Mouse (Mus musculus): Measurements from ENCODE around the gene Sptlc2. TPM values are rescaled to one million over a fixed set of nuclear protein-coding genes. Genes with fewer than 3 reads are reported as not detected.

The Sptlc2 gene
- polyA plus RNA-seq, 1 experiment: 106 TPM

DNA sequence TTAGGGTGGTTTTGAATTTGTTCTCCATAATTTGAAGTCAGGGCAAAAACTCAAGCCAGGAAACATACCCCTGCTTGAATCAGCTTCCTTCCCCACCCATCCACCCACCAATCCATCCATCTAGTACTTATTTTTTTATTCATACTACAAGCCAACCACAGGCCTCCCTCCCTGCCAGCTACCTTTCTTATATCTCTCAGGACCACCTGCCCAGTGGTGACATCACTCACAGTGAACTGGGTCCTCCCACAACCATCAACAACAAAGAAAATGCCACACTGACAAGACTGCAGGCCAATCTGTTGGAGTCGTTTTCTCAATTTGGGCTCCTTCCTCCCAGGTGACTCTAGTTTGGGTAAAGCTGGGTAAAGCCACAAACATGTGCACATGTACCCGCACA, 8.7 kb downstream of the Sptlc2 start:
- Histone ChIP-seq H3K4me3 (ENCODE audit: low read depth, low read length) (no peak overlapping the region), H3K27ac (ENCODE audit: insufficient read depth, low read length) (no peak overlapping the region), H3K36me3 (ENCODE audit: control insufficient read depth, insufficient read depth, low read length, poor library complexity, severe bottlenecking) (no peaks in the 10 kb centered on the region; the same call in 1 of the 2 replicates), H3K27me3 (ENCODE audit: control insufficient read depth, insufficient read depth, low read length, poor library complexity, severe bottlenecking) (no peaks in the 10 kb centered on the region), H3K9ac (ENCODE audit: low read depth, poor library complexity, severe bottlenecking) (no peak overlapping the region), H3K9me3 (replicated peaks; ENCODE audit: control insufficient read depth, insufficient read depth, low read length, poor library complexity, severe bottlenecking) (no peaks in the 10 kb centered on the region), H3K4me1 (ENCODE audit: control insufficient read depth, insufficient read depth, low read length) (no peaks in the 10 kb centered on the region)
- TF ChIP-seq CTCF (IDR thresholded peaks at IDR 0.05; ENCODE audit: low read depth, low read length): no peak
- TF ChIP-seq EP300 (IDR thresholded peaks at IDR 0.05; ENCODE audit: insufficient read depth, low read depth, low read length): no peak
- TF ChIP-seq POLR2A (IDR thresholded peaks at IDR 0.05; ENCODE audit: insufficient read depth, low read length): no peak

DNA sequence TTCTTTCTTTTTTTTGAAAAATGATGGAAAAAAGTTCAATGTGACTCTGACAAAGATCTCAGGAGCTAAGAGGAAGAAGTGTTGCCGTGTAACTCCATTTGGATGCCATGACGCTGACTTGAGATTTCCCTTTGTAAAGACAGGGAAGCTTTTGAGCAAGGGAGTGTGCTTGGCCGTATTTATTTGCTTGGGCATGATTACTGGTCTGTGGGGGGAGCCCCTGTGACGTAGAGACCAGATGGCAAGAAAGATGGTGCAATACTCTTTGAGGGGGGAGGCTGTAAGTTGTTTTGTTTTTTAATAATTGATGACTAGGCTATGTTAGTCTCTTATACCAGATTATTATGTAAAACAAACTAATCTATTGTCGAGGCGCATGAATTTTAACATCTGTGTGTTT, 14.0 kb downstream of the Sptlc2 start:
- no peaks in the 10 kb centered on the region; the same call in 1 of the 2 replicates for H3K36me3 ChIP-seq (ENCODE audit: control insufficient read depth, insufficient read depth, low read length, poor library complexity, severe bottlenecking)
- H3K27me3 ChIP-seq (ENCODE audit: control insufficient read depth, insufficient read depth, low read length, poor library complexity, severe bottlenecking): no peaks in the 10 kb centered on the region
- no peak overlapping the region for H3K27ac ChIP-seq (ENCODE audit: insufficient read depth, low read length)
- no peak for TF ChIP-seq CTCF (IDR thresholded peaks at IDR 0.05; ENCODE audit: low read depth, low read length)
- TF ChIP-seq EP300 (IDR thresholded peaks at IDR 0.05; ENCODE audit: insufficient read depth, low read depth, low read length): no peak
- no peak for TF ChIP-seq POLR2A (IDR thresholded peaks at IDR 0.05; ENCODE audit: insufficient read depth, low read length)
- no peak overlapping the region for H3K9ac ChIP-seq (ENCODE audit: low read depth, poor library complexity, severe bottlenecking)
- no peaks in the 10 kb centered on the region for H3K4me1 ChIP-seq (ENCODE audit: control insufficient read depth, insufficient read depth, low read length)
- no peaks in the 10 kb centered on the region for H3K9me3 ChIP-seq (replicated peaks; ENCODE audit: control insufficient read depth, insufficient read depth, low read length, poor library complexity, severe bottlenecking)
- H3K4me3 ChIP-seq (ENCODE audit: low read depth, low read length): no peak overlapping the region

DNA sequence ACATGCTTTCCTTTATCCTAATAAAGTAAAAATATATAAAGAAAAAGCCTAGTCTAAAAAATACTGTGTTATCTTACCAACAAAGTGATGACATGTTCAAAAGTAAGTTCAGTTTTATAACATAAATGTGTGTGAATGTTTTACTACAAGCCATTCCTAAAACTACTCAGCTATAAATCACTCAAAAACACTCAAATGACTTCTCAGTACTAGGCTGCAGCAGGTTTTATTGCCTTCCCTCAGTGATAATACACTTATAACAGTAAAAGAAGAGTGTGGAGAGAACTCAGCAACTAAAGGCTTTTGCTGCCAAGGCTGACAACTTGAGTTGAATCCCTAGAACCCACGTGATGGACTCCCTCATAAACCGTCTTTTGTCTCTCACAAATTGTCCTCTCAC, 18.8 kb downstream of the Sptlc2 start:
- TF ChIP-seq EP300 (IDR thresholded peaks at IDR 0.05; ENCODE audit: insufficient read depth, low read depth, low read length) (no peak), POLR2A (IDR thresholded peaks at IDR 0.05; ENCODE audit: insufficient read depth, low read length) (no peak), CTCF (IDR thresholded peaks at IDR 0.05; ENCODE audit: low read depth, low read length) (no peak)
- H3K4me1 ChIP-seq (ENCODE audit: control insufficient read depth, insufficient read depth, low read length): no peaks in the 10 kb centered on the region
- peaks cover 25% of the 10 kb centered on the region for H3K36me3 ChIP-seq (ENCODE audit: control insufficient read depth, insufficient read depth, low read length, poor library complexity, severe bottlenecking)
- no peak overlapping the region for H3K4me3 ChIP-seq (ENCODE audit: low read depth, low read length)
- H3K9me3 ChIP-seq (replicated peaks; ENCODE audit: control insufficient read depth, insufficient read depth, low read length, poor library complexity, severe bottlenecking): no peaks in the 10 kb centered on the region
- no peaks in the 10 kb centered on the region for H3K27me3 ChIP-seq (ENCODE audit: control insufficient read depth, insufficient read depth, low read length, poor library complexity, severe bottlenecking)
- H3K9ac ChIP-seq (ENCODE audit: low read depth, poor library complexity, severe bottlenecking): no peak overlapping the region
- H3K27ac ChIP-seq (ENCODE audit: insufficient read depth, low read length): no peak overlapping the region

DNA sequence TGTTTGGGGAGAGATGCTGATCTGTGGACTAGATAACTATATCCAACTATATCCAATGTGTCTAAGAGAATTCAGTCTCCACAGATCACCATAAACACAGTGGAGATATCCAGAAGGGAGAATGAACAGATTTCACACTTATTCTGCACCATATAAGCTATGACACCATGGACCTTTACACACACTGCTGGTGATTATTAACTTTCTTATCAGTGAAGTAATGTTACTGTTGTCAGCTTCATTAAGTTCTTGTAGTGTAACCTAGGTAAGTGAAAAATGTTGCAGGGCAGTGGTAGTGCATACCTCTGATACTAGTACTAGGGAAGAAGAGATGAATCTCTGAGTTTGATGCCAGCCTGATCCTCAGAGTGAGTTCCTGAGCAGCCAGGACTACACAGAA, 20.1 kb downstream of the Sptlc2 start:
- H3K4me3 ChIP-seq (ENCODE audit: low read depth, low read length): no peak overlapping the region
- no peaks in the 10 kb centered on the region for H3K4me1 ChIP-seq (ENCODE audit: control insufficient read depth, insufficient read depth, low read length)
- no peak overlapping the region for H3K9ac ChIP-seq (ENCODE audit: low read depth, poor library complexity, severe bottlenecking)
- H3K27me3 ChIP-seq (ENCODE audit: control insufficient read depth, insufficient read depth, low read length, poor library complexity, severe bottlenecking): no peaks in the 10 kb centered on the region
- no peaks in the 10 kb centered on the region for H3K9me3 ChIP-seq (replicated peaks; ENCODE audit: control insufficient read depth, insufficient read depth, low read length, poor library complexity, severe bottlenecking)
- H3K27ac ChIP-seq (ENCODE audit: insufficient read depth, low read length): no peak overlapping the region
- TF ChIP-seq POLR2A (IDR thresholded peaks at IDR 0.05; ENCODE audit: insufficient read depth, low read length) (no peak), EP300 (IDR thresholded peaks at IDR 0.05; ENCODE audit: insufficient read depth, low read depth, low read length) (no peak), CTCF (IDR thresholded peaks at IDR 0.05; ENCODE audit: low read depth, low read length) (no peak)
- peaks cover 25% of the 10 kb centered on the region for H3K36me3 ChIP-seq (ENCODE audit: control insufficient read depth, insufficient read depth, low read length, poor library complexity, severe bottlenecking)

DNA sequence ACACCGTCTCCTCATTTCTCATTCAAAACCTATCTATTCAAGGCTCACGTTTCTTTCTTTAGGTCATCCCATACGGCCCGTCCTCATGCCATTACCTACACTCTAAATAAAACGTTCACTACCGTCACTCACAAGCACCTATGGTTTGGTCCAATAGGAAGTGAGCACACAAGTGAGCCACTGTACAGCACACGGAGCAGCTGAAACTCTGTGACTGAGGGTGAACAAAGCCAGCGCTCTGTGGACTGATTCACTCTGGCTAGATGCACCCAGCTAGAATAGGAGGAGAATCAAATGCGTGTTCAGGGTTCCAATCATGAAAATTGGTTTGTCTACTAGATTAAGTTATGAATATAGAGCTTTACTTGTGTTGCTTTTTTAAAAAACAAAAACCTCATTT, 22.5 kb downstream of the Sptlc2 start:
- Histone ChIP-seq H3K4me1 (ENCODE audit: control insufficient read depth, insufficient read depth, low read length) (no peaks in the 10 kb centered on the region), H3K9ac (ENCODE audit: low read depth, poor library complexity, severe bottlenecking) (no peak overlapping the region), H3K36me3 (ENCODE audit: control insufficient read depth, insufficient read depth, low read length, poor library complexity, severe bottlenecking) (peaks cover 27% of the 10 kb centered on the region), H3K27me3 (ENCODE audit: control insufficient read depth, insufficient read depth, low read length, poor library complexity, severe bottlenecking) (no peaks in the 10 kb centered on the region), H3K9me3 (replicated peaks; ENCODE audit: control insufficient read depth, insufficient read depth, low read length, poor library complexity, severe bottlenecking) (no peaks in the 10 kb centered on the region), H3K4me3 (ENCODE audit: low read depth, low read length) (no peak overlapping the region), H3K27ac (ENCODE audit: insufficient read depth, low read length) (no peak overlapping the region)
- TF ChIP-seq CTCF (IDR thresholded peaks at IDR 0.05; ENCODE audit: low read depth, low read length) (no peak), POLR2A (IDR thresholded peaks at IDR 0.05; ENCODE audit: insufficient read depth, low read length) (no peak), EP300 (IDR thresholded peaks at IDR 0.05; ENCODE audit: insufficient read depth, low read depth, low read length) (no peak)

DNA sequence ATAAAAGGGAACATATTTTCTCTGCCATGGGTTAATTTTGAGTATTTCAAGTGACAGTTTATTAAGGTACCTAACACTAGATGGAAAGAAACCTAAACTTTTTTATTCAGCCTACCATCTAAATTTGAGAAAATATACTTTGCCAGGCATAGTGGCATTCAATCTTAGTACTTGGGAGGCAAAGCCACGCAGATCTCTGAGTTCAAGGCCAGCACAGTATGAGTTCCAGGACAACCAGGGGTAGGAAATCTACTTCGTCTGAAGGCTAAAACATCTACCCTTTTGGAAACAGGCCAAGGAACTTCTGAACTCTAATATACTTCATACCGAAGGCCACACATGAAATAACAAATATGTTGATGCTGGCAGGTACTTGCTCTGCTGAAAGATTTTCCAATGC, 26.0 kb downstream of the Sptlc2 start:
- no peak overlapping the region for H3K4me3 ChIP-seq (ENCODE audit: low read depth, low read length)
- no peaks in the 10 kb centered on the region for H3K9me3 ChIP-seq (replicated peaks; ENCODE audit: control insufficient read depth, insufficient read depth, low read length, poor library complexity, severe bottlenecking)
- no peak overlapping the region for H3K9ac ChIP-seq (ENCODE audit: low read depth, poor library complexity, severe bottlenecking)
- no peaks in the 10 kb centered on the region for H3K4me1 ChIP-seq (ENCODE audit: control insufficient read depth, insufficient read depth, low read length)
- H3K27me3 ChIP-seq (ENCODE audit: control insufficient read depth, insufficient read depth, low read length, poor library complexity, severe bottlenecking): no peaks in the 10 kb centered on the region
- no peak overlapping the region for H3K27ac ChIP-seq (ENCODE audit: insufficient read depth, low read length)
- peaks cover 12% of the 10 kb centered on the region for H3K36me3 ChIP-seq (ENCODE audit: control insufficient read depth, insufficient read depth, low read length, poor library complexity, severe bottlenecking)
- no peak for TF ChIP-seq EP300 (IDR thresholded peaks at IDR 0.05; ENCODE audit: insufficient read depth, low read depth, low read length)
- no peak for TF ChIP-seq POLR2A (IDR thresholded peaks at IDR 0.05; ENCODE audit: insufficient read depth, low read length)
- TF ChIP-seq CTCF (IDR thresholded peaks at IDR 0.05; ENCODE audit: low read depth, low read length): no peak
